Mouse (Mus musculus) telencephalon, adult 2 months (tissue): Measurements from ENCODE around the gene Klhl24.

Experiments
- DNase-seq: peaks from one replicate; pipeline ENCODE4 v3.0.0-alpha.2; 2011; ENCODE audit warnings: low read depth, low spot score

The Klhl24 gene

GRCm38 (mm10) chr16:20144568-20144967 is 47.2 kb downstream of the Klhl24 start:
- DNase-seq = no peak

GRCm38 (mm10) chr16:20151991-20152390 is 54.6 kb downstream of the Klhl24 start:
- no peak for DNase-seq

- no peak for DNase-seq
Observed at GRCm38 (mm10) chr16:20153742-20154141, 56.4 kb downstream of the Klhl24 start.

- no peak for DNase-seq
Observed at GRCm38 (mm10) chr16:20160130-20160529, 62.8 kb downstream of the Klhl24 start.

GRCm38 (mm10) chr16:20169071-20169470 is 71.7 kb downstream of the Klhl24 start:
- DNase-seq = no peak

GRCm38 (mm10) chr16:20169471-20170106 is 72.2 kb downstream of the Klhl24 start:
- peak; percentile 13 for DNase-seq
